Mouse (Mus musculus) hindbrain, embryonic 15.5 days (tissue): ENCODE data around the gene Cybb. TPM values are rescaled to one million over a fixed set of nuclear protein-coding genes. Genes with fewer than 3 reads are reported as not detected.

Experiments
- ATAC-seq: fragments of 200-750 bp; cut with Nextera tagmentation; 2 replicates; pipeline ENCODE4 v1.8.0; 2017; ENCODE audit warnings: low read depth, moderate number of reproducible peaks, moderate TSS enrichment; ENCODE audit not compliant: low FRiP score
- H3K27ac ChIP-seq: fragments of 300-500 bp; sonication (generic); replicated peaks from 2 replicates; pipeline ENCODE4 v1.5.1; 2015; ENCODE audit warnings: mild to moderate bottlenecking, inconsistent platforms
- H3K27me3 ChIP-seq: fragments of 300-500 bp; sonication (generic); 2 replicates; pipeline ENCODE4 v1.6.1; 2015; ENCODE audit warnings: control low read depth, inconsistent platforms
- H3K36me3 ChIP-seq: fragments of 300-500 bp; sonication (generic); 2 replicates; pipeline ENCODE4 v1.6.1; 2015; ENCODE audit warnings: control low read depth, inconsistent platforms
- H3K4me1 ChIP-seq: fragments of 300-500 bp; sonication (generic); replicated peaks from 2 replicates; pipeline ENCODE4 v1.6.1; 2015; ENCODE audit warnings: control low read depth, inconsistent platforms
- H3K4me2 ChIP-seq: fragments of 300-500 bp; sonication (generic); 2 replicates; pipeline ENCODE4 v1.6.1; 2015; ENCODE audit warnings: moderate library complexity, mild to moderate bottlenecking, inconsistent platforms
- H3K4me3 ChIP-seq: fragments of 300-500 bp; sonication (generic); 2 replicates; pipeline ENCODE4 v1.5.1; 2015; ENCODE audit warnings: mild to moderate bottlenecking, inconsistent platforms
- H3K9ac ChIP-seq: fragments of 300-500 bp; sonication (generic); 2 replicates; pipeline ENCODE4 v1.6.1; 2015; ENCODE audit warnings: inconsistent platforms
- H3K9me3 ChIP-seq: fragments of 300-500 bp; sonication (generic); 2 replicates; pipeline ENCODE4 v1.6.1; 2016; ENCODE audit warnings: control low read depth, inconsistent platforms
- WGBS: fragments of 180-500 bp; shearing (Covaris S2); methylation state at CpG from one replicate; pipeline ENCODE4 v1.1.7; 2015; 5-methylcytosine and 5-hydroxymethylcytosine counted together
- polyA plus RNA-seq: library from polyadenylated mRNA; unstranded; fragments of >200 nt; fragmentation: Nextera tagmentation; extraction: Ambion mirVana; gene quantifications from 2 replicates; pipeline ENCODE4 v1.2.1, GENCODE M21; 2015

The Cybb gene
- polyA plus RNA-seq, 1 experiment from 2014 or later = 0.43 TPM

- H3K9me3 ChIP-seq = no peaks in the 10 kb centered on the region
- no peaks in the 10 kb centered on the region for H3K4me1 ChIP-seq
- H3K4me3 ChIP-seq = no peak overlapping the region
- no peak overlapping the region for H3K9ac ChIP-seq
- H3K36me3 ChIP-seq = no peaks in the 10 kb centered on the region
- no peak overlapping the region for H3K27ac ChIP-seq
- 87% methylated on average over 4 of the region's 4 CpGs for WGBS
- H3K4me2 ChIP-seq = no peak overlapping the region
- no peak for ATAC-seq
- H3K27me3 ChIP-seq = no peaks in the 10 kb centered on the region
Observed at GRCm38 (mm10) chrX:9460387-9460930, 27.1 kb downstream of the Cybb start.

GRCm38 (mm10) chrX:9452375-9452774 is 35.2 kb downstream of the Cybb start:
- Histone ChIP-seq H3K4me2 (no peak overlapping the region), H3K36me3 (no peaks in the 10 kb centered on the region), H3K9ac (no peak overlapping the region), H3K9me3 (no peaks in the 10 kb centered on the region), H3K27ac (no peak overlapping the region), H3K4me3 (no peak overlapping the region), H3K27me3 (no peaks in the 10 kb centered on the region), H3K4me1 (no peaks in the 10 kb centered on the region)
- 85% methylated on average over 5 of the region's 5 CpGs for WGBS
- ATAC-seq = no peak

GRCm38 (mm10) chrX:9447284-9447683 is 40.3 kb downstream of the Cybb start:
- Histone ChIP-seq H3K27ac (no peak overlapping the region), H3K9ac (no peak overlapping the region), H3K4me2 (no peak overlapping the region), H3K4me1 (no peaks in the 10 kb centered on the region), H3K27me3 (no peaks in the 10 kb centered on the region), H3K36me3 (no peaks in the 10 kb centered on the region), H3K9me3 (no peaks in the 10 kb centered on the region), H3K4me3 (no peak overlapping the region)
- no peak for ATAC-seq

- Histone ChIP-seq H3K27ac (no peak overlapping the region), H3K4me1 (no peaks in the 10 kb centered on the region), H3K9ac (no peak overlapping the region), H3K4me2 (no peak overlapping the region), H3K36me3 (no peaks in the 10 kb centered on the region), H3K27me3 (no peaks in the 10 kb centered on the region), H3K4me3 (no peak overlapping the region), H3K9me3 (no peaks in the 10 kb centered on the region)
- ATAC-seq = no peak
- WGBS = 73% methylated on average over 4 of the region's 4 CpGs
Observed at GRCm38 (mm10) chrX:9441102-9441501, 46.5 kb downstream of the Cybb start.

GRCm38 (mm10) chrX:9440556-9440955 is 47.0 kb downstream of the Cybb start:
- H3K27me3 ChIP-seq = no peaks in the 10 kb centered on the region
- no peaks in the 10 kb centered on the region for H3K36me3 ChIP-seq
- 91% methylated on average over 4 of the region's 4 CpGs for WGBS
- no peak for ATAC-seq
- no peaks in the 10 kb centered on the region for H3K9me3 ChIP-seq
- no peaks in the 10 kb centered on the region for H3K4me1 ChIP-seq
- no peak overlapping the region for H3K4me3 ChIP-seq
- H3K4me2 ChIP-seq = no peak overlapping the region
- H3K9ac ChIP-seq = no peak overlapping the region
- H3K27ac ChIP-seq = no peak overlapping the region

GRCm38 (mm10) chrX:9439257-9439656 is 48.3 kb downstream of the Cybb start:
- Histone ChIP-seq H3K9me3 (no peaks in the 10 kb centered on the region), H3K4me1 (no peaks in the 10 kb centered on the region), H3K36me3 (no peaks in the 10 kb centered on the region), H3K27me3 (no peaks in the 10 kb centered on the region), H3K9ac (no peak overlapping the region), H3K4me3 (no peak overlapping the region), H3K27ac (no peak overlapping the region), H3K4me2 (no peak overlapping the region)
- WGBS = 92% methylated on average over 2 of the region's 2 CpGs
- ATAC-seq = no peak

- no peaks in the 10 kb centered on the region for H3K9me3 ChIP-seq
- H3K4me3 ChIP-seq = no peak overlapping the region
- H3K27me3 ChIP-seq = no peaks in the 10 kb centered on the region
- no peak overlapping the region for H3K4me2 ChIP-seq
- H3K4me1 ChIP-seq = no peaks in the 10 kb centered on the region
- ATAC-seq = no peak
- no peaks in the 10 kb centered on the region for H3K36me3 ChIP-seq
- 83% methylated on average over 5 of the region's 5 CpGs for WGBS
- no peak overlapping the region for H3K9ac ChIP-seq
- H3K27ac ChIP-seq = no peak overlapping the region
Observed at GRCm38 (mm10) chrX:9413889-9414288, 73.7 kb downstream of the Cybb start.

Other genes starting within 250 kb of the Cybb start
- gene Gm14862, start 230.9 kb downstream of the Cybb start, polyA plus RNA-seq = 0.21 TPM in 1 of 2 replicates, not detected in the other
- gene Xk, start 215.0 kb downstream of the Cybb start, polyA plus RNA-seq = 4.9 and 5.4 TPM in 2 replicates
- 0.31 TPM in 1 of 2 replicates, not detected in the other for gene H2al1m, start 204.0 kb downstream of the Cybb start, polyA plus RNA-seq
- not detected in 2 replicates for gene H2al1k, start 137.1 kb downstream of the Cybb start, polyA plus RNA-seq
- not detected in 2 replicates for gene H2al1o, start 84.6 kb upstream of the Cybb start, polyA plus RNA-seq
- 39.7 and 45.7 TPM in 2 replicates for gene Dynlt3, start 175.2 kb upstream of the Cybb start, polyA plus RNA-seq